Mouse (Mus musculus) megakaryocyte, embryonic 14.5 days (primary cell): Measurements from ENCODE around the gene Mff. TPM values are rescaled to one million over a fixed set of nuclear protein-coding genes. Genes with fewer than 3 reads are reported as not detected.

Experiments
- H3K27me3 ChIP-seq: replicated peaks from 2 replicates; pipeline ENCODE3; 2012; ENCODE audit warnings: inconsistent platforms
- H3K36me3 ChIP-seq: replicated peaks from 2 replicates; pipeline ENCODE3; 2012; ENCODE audit warnings: low read length, inconsistent platforms, mixed read lengths
- H3K4me1 ChIP-seq: 2 replicates; pipeline ENCODE4 v1.6.1; 2012; ENCODE audit warnings: inconsistent platforms
- H3K4me3 ChIP-seq: replicated peaks from 2 replicates; pipeline ENCODE3; 2012; ENCODE audit warnings: moderate library complexity, mild to moderate bottlenecking, inconsistent platforms
- H3K9me3 ChIP-seq: 2 replicates; pipeline ENCODE4 v1.6.1; 2012; ENCODE audit warnings: inconsistent platforms
- FLI1 ChIP-seq: IDR thresholded peaks from 2 replicates; pipeline ENCODE4 v1.6.1; 2012; ENCODE audit warnings: low read length, inconsistent platforms, mixed read lengths
- GATA1 ChIP-seq: IDR thresholded peaks from 3 replicates; pipeline ENCODE4 v1.6.1; 2012; ENCODE audit warnings: mixed read lengths, low read length, inconsistent platforms, borderline replicate concordance
- polyA plus RNA-seq: library from polyadenylated mRNA; stranded (reverse); fragments of >175 nt; gene quantifications from 2 replicates; pipeline ENCODE4 v1.2.3, GENCODE M21; 2012; ENCODE audit warnings: low replicate concordance; ENCODE audit not compliant: insufficient read depth

Mff gene
- polyA plus RNA-seq, 1 experiment: 380 TPM

DNA sequence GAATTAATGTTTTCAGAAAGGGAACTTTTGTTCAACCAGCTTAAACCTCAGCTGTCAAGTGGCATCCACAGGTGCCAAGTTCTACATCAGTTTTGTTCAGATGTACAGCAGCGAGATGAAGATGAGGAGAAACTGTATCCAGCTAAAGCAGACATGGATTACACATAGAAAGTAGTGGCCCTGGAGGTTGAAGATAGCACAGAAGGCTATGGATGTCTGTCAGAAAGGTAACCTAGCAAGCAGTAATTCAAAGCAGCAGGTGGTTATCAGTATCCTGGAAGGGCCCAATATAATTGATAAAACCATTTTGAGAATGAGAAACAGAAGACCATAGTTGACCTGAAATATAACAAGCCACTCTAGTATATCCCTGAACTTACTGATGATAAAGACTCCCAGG, 8.7 kb downstream of the Mff start:
- H3K9me3 ChIP-seq: no peaks in the 10 kb centered on the region
- H3K4me3 ChIP-seq: no peak overlapping the region
- no peak for TF ChIP-seq GATA1
- no peak for TF ChIP-seq FLI1
- peaks cover 100% of the 10 kb centered on the region for H3K36me3 ChIP-seq
- H3K4me1 ChIP-seq: peaks cover 18% of the 10 kb centered on the region
- no peaks in the 10 kb centered on the region for H3K27me3 ChIP-seq

DNA sequence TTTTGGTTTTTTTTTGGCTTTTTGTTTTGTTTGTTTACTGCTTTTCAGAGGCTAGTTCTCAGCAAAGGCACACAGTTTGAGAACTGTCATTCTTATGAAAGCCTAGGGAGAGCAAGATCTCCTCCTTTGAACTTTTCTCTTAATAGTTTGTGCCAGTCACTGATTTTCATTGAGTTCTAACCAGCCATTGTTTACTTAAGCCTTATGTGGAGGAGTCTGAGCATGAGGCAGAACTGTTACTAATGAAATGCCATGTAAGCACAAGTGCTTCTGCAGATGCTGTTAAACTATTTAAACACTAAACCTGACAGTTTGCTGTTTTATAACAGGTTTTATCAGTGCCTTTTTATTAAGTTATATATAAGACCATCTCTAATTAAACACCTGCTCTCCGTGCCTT, 13.4 kb downstream of the Mff start:
- Histone ChIP-seq H3K36me3 (peaks cover 98% of the 10 kb centered on the region), H3K27me3 (no peaks in the 10 kb centered on the region), H3K4me1 (peaks cover 13% of the 10 kb centered on the region), H3K4me3 (no peak overlapping the region), H3K9me3 (no peaks in the 10 kb centered on the region)
- TF ChIP-seq FLI1 (no peak), GATA1 (no peak)

DNA sequence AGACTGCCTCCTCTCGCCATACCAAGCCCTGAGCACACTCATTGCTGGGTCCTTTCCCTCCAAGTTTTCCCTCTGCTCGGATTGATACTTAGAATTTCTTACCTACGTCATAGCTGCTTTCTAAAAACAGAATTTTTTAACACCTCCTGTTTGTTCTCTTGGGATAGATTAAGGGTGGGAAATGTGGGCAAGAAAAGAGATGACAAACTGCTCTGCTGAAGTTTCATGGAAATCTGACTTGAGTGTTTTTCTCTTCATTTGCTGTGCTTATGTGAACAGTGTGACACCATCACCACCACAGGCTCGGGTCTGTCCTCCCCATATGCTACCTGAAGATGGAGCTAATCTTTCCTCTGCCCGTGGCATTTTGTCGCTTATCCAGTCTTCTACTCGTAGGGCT, 16.8 kb downstream of the Mff start:
- Histone ChIP-seq H3K4me1 (peaks cover 17% of the 10 kb centered on the region), H3K4me3 (no peak overlapping the region), H3K36me3 (peaks cover 95% of the 10 kb centered on the region), H3K9me3 (no peaks in the 10 kb centered on the region), H3K27me3 (no peaks in the 10 kb centered on the region)
- TF ChIP-seq FLI1: no peak
- TF ChIP-seq GATA1: no peak

DNA sequence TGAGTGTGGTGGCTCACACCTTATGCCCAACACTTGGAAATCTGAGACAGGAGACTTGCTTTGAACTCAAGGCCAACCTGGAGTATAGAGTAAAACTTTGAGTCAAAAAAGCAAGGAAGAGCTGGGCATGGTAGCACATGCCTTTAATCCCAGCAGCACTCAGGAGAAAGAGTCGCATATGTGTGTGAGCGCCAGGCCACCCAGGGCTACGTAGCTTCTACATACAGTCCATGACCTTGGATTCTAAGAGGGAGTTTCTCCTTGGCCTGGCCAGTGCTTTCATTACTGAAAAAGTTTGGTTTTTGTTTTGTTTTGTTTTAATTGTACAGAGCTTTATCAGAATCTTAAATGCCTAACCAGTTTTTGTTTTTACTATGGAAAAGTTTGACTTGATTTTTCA, 19.3 kb downstream of the Mff start:
- Histone ChIP-seq H3K36me3 (peaks cover 93% of the 10 kb centered on the region), H3K4me1 (peaks cover 27% of the 10 kb centered on the region), H3K9me3 (no peaks in the 10 kb centered on the region), H3K4me3 (no peak overlapping the region), H3K27me3 (no peaks in the 10 kb centered on the region)
- TF ChIP-seq FLI1 (no peak), GATA1 (no peak)

DNA sequence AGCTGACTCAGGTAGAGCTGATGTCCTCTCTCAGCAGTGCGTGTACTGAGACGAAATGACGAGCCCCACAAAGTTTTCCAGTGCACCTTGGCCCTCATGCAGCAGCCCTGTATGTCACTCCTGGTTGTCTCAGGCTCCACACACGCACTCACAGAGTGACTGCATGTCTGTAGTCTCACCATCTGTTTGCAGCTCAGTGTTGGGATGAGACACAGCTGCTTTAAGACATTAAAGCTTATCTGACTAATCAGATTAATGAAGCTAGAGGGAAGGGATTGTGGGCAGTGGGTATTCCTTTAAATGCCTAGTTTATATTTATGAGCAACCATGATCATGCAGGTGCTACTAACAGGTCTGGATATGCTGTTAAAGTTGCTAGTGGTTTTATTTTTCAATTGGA, 21.7 kb downstream of the Mff start:
- Histone ChIP-seq H3K36me3 (peaks cover 95% of the 10 kb centered on the region), H3K4me1 (peaks cover 25% of the 10 kb centered on the region), H3K27me3 (no peaks in the 10 kb centered on the region), H3K4me3 (peak overlapping the region; percentile 35), H3K9me3 (no peaks in the 10 kb centered on the region)
- no peak for TF ChIP-seq FLI1
- no peak for TF ChIP-seq GATA1

DNA sequence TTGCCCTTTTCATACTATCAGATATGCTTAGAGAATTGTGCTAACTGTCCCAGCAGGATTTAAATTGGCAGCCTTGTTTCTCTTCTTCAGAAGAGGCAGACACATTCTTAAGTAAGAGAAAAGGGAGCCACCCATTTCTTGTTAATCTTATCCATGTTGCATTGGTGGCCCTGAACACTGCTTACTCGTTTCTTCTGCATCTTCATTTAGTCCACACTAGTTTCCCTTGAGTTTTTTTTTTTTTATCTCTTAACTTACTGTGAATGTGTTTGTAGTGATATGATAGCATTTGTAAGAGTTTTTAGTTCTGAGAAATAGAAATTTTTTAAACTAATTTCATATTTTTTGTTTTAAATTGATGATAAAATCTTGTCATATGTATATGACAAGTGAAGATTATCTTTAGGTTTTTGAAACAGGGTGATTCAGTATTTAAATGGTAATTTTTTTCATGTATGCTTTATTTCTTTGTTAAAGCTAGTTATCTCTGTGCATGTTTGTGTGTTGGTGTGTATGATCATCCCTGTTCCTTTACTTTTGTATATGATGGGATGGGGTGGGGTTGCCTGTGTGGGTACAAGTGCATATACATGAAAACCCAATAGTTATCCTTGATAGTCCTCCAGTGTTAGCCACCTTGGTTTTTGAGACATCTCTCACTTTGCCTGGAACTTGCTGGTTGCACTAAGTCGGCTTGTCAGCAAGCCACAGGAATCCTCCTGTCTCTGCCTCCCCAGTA, 23.2 kb downstream of the Mff start:
- Histone ChIP-seq H3K4me1 (peaks cover 19% of the 10 kb centered on the region), H3K4me3 (no peak overlapping the region), H3K36me3 (peaks cover 95% of the 10 kb centered on the region), H3K9me3 (no peaks in the 10 kb centered on the region), H3K27me3 (no peaks in the 10 kb centered on the region)
- no peak for TF ChIP-seq FLI1
- no peak for TF ChIP-seq GATA1

DNA sequence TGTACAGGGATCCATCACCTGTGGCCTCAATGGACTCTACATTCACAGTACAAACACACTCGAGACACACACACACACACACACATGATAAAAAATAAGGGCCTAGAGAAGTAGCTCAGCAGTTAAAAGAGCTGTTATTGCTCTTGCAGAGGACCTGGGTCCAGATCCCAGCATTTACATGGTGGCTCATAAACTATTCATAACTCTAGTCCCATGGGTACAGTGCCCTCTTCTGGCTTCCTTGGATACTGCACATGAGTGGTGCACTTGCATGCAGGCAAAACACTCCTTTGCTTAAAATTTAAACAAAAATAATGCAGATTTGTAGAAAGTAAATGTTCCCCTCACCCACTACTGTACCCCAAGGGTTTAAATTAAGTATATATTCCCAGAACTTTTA, 34.8 kb downstream of the Mff start:
- Histone ChIP-seq H3K36me3 (peaks cover 83% of the 10 kb centered on the region), H3K4me1 (peaks cover 5% of the 10 kb centered on the region), H3K27me3 (no peaks in the 10 kb centered on the region), H3K9me3 (no peaks in the 10 kb centered on the region), H3K4me3 (no peak overlapping the region)
- TF ChIP-seq FLI1 (no peak), GATA1 (no peak)

DNA sequence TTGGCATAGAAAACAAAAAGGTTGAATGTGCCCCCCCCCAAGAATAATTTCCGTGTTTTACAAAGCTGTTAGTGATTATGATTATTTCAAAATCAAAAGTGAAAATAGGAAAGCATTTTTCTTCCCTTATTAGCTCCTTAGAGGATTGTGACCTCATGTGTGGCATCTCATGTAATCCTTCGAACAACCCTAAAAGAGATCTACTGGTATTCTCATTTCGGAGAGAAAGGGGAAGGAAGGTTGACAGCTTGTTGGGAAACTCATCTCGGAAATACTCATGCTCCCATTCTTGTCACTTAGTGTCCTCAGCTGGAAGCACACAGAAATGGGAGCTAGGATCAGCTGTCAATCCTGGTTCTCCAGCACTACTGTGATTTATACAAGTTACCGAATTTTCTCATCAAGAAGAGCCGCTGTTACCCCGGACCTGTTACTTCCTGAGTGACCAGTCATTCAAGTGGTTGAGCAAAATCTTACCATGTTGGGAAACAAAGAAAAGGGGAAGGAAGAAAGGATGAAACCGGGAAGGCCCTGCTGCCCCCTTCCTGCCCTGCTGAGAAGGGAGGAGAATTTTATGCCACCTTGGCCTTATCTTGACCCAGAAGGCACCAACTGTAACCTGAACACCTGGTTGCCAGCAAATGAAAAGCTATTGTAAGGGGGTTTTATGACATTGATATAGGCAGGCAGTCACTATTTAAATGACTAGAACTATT, 36.9 kb downstream of the Mff start:
- TF ChIP-seq FLI1: no peak
- no peak for TF ChIP-seq GATA1
- no peak overlapping the region for H3K4me3 ChIP-seq
- H3K9me3 ChIP-seq: no peaks in the 10 kb centered on the region

DNA sequence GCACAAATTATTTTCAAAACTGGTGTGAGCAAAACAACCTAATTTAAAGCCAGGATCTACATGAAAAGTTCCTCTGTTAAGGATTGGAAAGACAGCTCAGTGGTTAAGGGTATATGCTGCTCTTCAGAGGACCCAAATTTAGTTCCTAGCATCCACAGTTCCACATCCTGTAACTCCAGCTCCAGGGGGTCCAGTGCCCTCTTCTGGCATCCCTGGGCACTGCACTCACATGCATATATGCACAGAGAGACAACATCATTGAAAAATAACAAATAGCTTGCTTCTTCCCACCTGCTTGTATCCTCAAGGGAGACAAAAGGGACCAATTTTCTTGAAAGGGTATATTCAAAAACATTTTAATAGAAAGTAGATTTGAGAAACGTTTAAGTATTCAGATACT, 37.6 kb downstream of the Mff start:
- TF ChIP-seq GATA1 (no peak), FLI1 (no peak)
- Histone ChIP-seq H3K27me3 (no peaks in the 10 kb centered on the region), H3K9me3 (no peaks in the 10 kb centered on the region), H3K4me1 (no peaks in the 10 kb centered on the region), H3K36me3 (peaks cover 55% of the 10 kb centered on the region), H3K4me3 (no peak overlapping the region)

More for the DNA sequence above, 36.9 kb downstream of the Mff start:
- Histone ChIP-seq H3K36me3 (peaks cover 62% of the 10 kb centered on the region), H3K27me3 (no peaks in the 10 kb centered on the region), H3K4me1 (no peaks in the 10 kb centered on the region)

DNA sequence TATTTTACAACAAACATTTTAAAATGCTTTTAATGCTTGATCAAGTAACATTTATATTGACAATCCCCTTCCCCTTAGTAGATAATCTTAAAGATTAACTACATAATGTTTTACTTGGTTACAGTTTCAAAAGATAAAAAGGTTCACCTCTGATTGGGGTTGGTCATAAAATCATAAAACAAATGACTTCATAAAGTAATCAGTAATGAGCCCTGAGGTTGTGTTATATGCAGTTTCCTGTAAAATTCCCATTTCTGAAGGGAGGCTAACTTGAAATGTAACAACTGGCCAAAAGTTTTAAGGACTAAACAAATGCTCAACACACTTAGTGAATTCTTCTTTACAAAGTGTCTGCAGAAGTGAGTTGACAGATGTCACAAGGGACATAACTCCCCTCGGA, 41.5 kb downstream of the Mff start:
- H3K4me1 ChIP-seq: peaks cover 4% of the 10 kb centered on the region
- H3K9me3 ChIP-seq: peaks cover 3% of the 10 kb centered on the region; the same call in 1 of the 2 replicates
- no peaks in the 10 kb centered on the region for H3K27me3 ChIP-seq
- TF ChIP-seq GATA1 (no peak), FLI1 (no peak)
- peaks cover 17% of the 10 kb centered on the region for H3K36me3 ChIP-seq
- H3K4me3 ChIP-seq: no peak overlapping the region
